Mouse (Mus musculus) embryonic fibroblast, embryonic 13.5 days (primary cell): Measurements from ENCODE around the gene Cbs.

Experiments used
- CTCF ChIP-seq: IDR thresholded peaks from 2 replicates; pipeline ENCODE4 v1.5.1; 2011; ENCODE audit warnings: mild to moderate bottlenecking, control low read depth, low read length, moderate library complexity, borderline replicate concordance; ENCODE audit not compliant: insufficient read depth
- POLR2A ChIP-seq: IDR thresholded peaks from 2 replicates; pipeline ENCODE4 v1.6.1; 2011; ENCODE audit warnings: low read depth, mild to moderate bottlenecking, control low read depth, low read length, moderate library complexity

DNA sequence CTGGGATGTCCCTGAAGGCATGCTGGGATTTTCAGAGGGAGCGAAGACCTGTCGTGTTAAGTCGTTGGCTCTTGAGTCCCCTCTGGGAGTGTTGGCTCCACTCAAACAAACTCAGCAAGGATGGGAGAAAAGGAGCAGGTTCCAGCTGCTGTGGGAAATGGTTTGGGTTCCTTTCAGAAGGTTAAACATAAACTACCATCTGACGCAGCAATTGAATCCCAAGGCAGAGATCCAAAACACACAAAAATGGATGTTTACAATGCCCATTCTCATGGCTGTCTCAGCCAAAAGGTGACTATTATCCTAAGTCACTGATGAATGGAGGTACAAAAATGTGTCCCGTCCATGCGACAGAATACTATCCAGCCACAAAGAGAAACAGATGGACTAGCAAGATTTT lies 4.0 kb downstream of the Cbs start:
- no peak for TF ChIP-seq CTCF
- no peak for TF ChIP-seq POLR2A
